Mouse (Mus musculus): Measurements from ENCODE around the gene Grin3b. TPM values are rescaled to one million over a fixed set of nuclear protein-coding genes. Genes with fewer than 3 reads are reported as not detected.

Gene Grin3b
- total RNA-seq, 2 experiments from 2014 or later: 0.13 to 0.27 TPM

GRCm38 (mm10) chr10:79987771-79988505 lies 17.4 kb downstream of the Grin3b start:
- no peak for DNase-seq (ENCODE audit: low spot score in 2 of 2)

GRCm38 (mm10) chr10:79988506-79989271 lies 18.2 kb downstream of the Grin3b start, which contains the start of gene Cnn2:
Cnn2 (plus strand) TSS chr10:79988584.
- no peak for DNase-seq (ENCODE audit: low spot score in 2 of 2)

GRCm38 (mm10) chr10:79989272-79989786 lies 18.8 kb downstream of the Grin3b start:
- DNase-seq (ENCODE audit: low spot score in 2 of 2): no peak

- no peak for DNase-seq (ENCODE audit: low spot score in 2 of 2)
Observed at GRCm38 (mm10) chr10:79989870-79990269, 19.4 kb downstream of the Grin3b start.

DNA sequence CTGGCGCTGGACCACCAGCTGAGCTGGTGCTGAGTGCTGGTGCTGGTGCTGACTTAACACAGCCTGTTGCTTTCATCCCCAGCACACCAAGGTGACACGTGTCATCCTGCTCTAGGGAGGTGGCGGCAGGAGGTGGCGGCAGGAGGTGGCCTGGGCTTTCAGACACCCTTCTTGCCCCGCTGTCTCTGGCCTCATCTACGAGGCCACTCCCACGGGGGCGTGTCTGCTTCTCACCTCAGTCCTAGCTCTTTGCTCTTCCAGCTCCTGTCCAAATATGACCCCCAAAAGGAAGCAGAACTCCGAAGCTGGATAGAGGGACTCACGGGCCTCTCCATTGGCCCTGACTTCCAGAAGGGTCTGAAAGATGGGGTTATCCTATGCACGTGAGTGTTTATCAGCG lies 20.6 kb downstream of the Grin3b start:
- no peak for DNase-seq (ENCODE audit: low spot score in 2 of 2)

GRCm38 (mm10) chr10:79991548-79991947 lies 21.0 kb downstream of the Grin3b start:
- DNase-seq (ENCODE audit: low spot score in 2 of 2): no peak

GRCm38 (mm10) chr10:79994397-79995115 lies 24.0 kb downstream of the Grin3b start:
- DNase-seq (ENCODE audit: low spot score in 2 of 2): no peak

GRCm38 (mm10) chr10:79995636-79996035 lies 25.1 kb downstream of the Grin3b start:
- no peak for DNase-seq (ENCODE audit: low spot score in 2 of 2)

- DNase-seq (ENCODE audit: low spot score in 2 of 2): peak; percentile 98 to 99
Observed at GRCm38 (mm10) chr10:79996272-79997033, 25.9 kb downstream of the Grin3b start, which contains the start of gene Abca7. Abca7 (plus strand) TSS chr10:79996494.

DNA sequence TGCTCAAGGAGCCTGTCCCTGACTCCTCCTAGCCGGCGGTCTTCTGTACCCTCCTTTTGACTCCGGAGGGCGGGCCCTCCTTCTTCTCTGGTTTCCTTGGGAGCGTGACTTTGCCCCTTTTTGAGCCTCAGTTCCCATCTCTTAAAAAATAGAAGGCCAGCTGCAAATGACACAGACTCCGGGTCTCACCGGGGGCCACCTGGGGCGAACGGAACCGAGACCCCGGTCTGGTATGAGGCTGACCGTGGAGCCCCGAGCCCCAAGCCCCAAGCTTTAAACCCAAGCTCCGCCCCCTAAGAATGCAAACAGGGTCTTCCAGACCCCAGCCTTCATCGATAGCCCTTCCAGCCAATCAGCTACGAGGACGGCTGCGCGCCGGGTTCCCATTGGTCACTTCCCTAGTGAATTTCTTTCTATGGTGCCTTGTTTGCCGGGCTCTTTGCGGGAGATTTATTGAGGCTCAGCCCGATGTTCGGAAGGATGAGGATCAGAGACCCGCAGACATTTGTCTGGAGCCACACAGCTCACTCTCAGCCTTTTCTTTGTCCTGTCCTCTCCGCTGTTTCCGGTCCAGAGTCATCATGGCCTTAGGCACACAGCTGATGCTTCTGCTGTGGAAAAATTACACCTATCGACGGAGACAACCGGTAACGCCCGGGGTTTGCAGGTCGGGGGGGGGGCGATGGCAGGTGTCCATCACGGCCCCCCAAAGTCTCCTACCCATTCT lies 26.7 kb downstream of the Grin3b start:
- peak; percentile 66 to 79 for DNase-seq (ENCODE audit: low spot score in 2 of 2)

DNA sequence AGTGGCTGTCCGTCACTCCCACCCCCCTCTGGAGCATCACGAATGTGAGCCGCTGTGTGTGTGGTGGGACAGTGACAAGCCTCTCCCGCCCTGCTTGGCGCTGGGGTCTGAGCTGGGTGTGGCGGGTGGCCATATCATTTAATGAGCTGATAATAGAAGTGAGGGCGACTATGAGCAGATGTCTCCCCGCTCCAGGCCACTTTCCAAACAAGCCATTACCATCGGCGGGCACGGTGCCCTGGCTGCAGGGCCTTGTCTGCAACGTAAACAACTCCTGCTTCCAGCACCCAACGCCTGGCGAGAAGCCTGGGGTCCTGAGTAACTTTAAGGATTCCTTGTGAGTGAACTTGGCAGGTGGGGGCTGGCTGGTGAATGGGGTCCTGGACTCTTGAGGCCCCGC lies 27.3 kb downstream of the Grin3b start:
- peak in 1 of 2 experiments; percentile 52 for DNase-seq (ENCODE audit: low spot score in 2 of 2)

DNA sequence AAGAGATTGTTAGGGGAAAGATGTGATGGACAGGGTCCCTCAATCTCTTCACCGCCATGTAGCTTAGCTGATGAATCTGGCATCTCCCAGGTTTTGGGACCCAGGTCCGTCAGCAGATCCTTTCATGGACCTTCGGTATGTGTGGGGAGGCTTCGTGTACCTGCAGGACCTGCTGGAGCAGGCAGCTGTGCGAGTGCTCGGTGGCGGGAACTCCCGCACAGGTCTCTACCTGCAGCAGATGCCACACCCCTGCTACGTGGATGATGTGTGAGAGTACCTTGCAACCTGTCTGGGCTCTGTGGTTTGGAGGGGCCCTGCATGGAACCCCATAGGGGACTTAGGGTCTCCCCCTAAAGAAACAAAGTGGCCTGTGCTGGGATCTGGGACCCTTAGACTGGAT lies 31.4 kb downstream of the Grin3b start:
- no peak for DNase-seq (ENCODE audit: low spot score in 2 of 2)

- DNase-seq (ENCODE audit: low spot score in 2 of 2): no peak
Observed at GRCm38 (mm10) chr10:80002829-80003228, 32.3 kb downstream of the Grin3b start.

DNA sequence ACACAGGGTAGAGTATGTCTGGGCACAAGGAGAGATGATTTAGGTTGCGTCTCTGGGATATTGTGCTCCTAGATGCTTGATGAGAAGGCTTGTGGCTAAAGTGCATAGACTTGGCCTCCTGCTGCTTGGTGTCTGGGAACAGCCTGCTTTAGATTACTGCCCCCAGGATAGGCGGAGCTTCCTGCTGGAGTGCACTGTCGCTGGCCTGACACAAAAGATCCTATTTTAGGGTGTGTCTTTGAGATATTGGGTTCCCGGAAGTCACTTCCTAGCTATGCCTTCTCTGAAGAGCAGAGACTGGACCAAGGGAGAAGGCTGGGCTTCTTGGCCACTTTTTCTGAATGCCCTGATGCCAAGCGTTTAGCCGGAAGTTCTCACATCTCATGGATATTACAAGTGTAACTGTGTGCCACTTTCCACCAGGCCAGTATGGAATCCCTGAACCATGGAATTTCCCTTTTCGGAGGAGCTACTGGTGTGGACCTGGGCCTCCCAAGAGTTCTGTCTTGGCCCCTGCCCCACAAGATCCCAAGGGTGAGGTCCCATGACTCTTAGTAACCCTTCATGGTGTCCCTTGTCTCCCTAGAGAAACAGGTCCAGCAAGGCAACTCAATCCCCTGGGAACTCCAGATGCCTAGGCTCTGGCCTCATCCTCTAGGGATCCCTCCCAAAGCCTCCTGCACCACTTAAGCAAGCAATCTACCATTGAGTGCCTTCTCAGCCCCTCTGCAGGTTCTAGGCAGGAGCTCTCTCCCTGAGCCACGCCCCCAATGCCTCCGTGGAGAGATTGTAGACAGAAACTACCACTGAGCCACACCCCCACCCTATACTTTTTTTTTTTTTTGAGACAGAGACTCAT lies 33.1 kb downstream of the Grin3b start:
- DNase-seq (ENCODE audit: low spot score in 2 of 2): no peak

DNA sequence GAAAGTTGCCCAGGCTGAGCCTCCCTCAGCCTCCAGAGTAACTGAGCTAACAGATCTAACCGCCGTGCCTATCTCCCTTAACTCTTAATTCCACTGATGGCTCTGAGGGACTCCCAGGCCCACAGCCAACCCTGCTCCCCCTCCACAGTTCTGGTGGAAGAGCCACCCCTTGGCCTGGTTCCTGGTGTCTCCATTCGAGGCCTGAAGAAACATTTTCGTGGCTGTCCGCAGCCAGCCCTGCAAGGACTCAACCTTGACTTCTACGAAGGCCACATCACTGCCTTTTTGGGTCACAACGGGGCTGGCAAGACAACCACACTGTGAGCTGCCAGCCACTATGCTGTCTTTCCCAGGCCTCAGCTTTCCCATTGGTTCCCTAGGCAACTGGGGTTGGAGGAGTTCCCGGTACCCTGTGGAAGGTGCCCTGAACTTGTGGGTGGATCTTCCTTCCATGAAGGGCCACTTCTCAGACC lies 33.8 kb downstream of the Grin3b start:
- no peak for DNase-seq (ENCODE audit: low spot score in 2 of 2)

GRCm38 (mm10) chr10:80011740-80012139 lies 41.2 kb downstream of the Grin3b start:
- no peak for DNase-seq (ENCODE audit: low spot score in 2 of 2)

- DNase-seq (ENCODE audit: low spot score in 2 of 2): no peak
Observed at GRCm38 (mm10) chr10:80013609-80014008, 43.1 kb downstream of the Grin3b start.

DNA sequence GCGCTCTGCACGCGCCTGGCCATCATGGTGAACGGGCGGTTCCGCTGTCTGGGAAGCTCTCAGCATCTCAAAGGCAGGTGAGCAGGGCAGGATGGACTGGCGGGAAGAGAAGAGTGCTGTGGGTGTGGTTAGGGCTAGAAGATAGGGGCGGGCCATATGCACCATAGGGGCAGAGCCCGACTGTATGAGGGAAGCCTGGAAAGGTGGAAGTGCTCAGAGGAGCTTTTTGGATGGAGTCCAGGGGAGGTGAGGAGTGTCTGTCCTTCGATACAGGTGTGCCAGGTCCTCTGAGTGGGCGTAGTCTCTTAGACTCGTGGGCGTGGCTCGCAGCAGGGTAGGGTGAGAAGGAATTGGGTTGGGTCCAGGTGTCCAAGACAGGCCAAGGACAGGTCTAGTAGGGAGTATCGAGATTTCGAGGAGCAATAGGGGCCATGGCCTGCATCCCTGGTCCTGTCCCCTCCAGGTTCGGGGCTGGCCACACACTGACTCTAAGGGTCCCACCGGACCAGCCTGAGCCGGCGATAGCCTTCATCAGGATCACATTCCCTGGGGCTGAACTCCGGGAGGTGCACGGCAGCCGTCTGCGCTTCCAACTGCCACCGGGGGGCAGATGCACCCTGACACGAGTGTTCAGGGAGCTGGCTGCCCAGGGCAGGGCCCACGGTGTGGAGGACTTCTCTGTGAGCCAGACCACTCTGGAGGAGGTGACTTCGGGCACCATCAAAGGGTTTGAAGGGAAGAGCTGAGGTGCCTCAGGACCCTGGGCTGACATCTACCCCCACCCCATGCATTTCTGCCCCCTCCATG lies 44.2 kb downstream of the Grin3b start:
- no peak for DNase-seq (ENCODE audit: low spot score in 2 of 2)

Data from layer of hippocampus, postnatal 10 days (tissue).